Mouse (Mus musculus): ENCODE results near the gene Patl2. TPM values are rescaled to one million over a fixed set of nuclear protein-coding genes. Genes with fewer than 3 reads are reported as not detected.

The Patl2 gene
- polyA plus RNA-seq (2014; fragmentation: Illumina TruSeq; extraction: RNeasy Lipid Tissue Mini Kit (QIAGEN cat#74804); ENCODE audit: low read depth, low replicate concordance) = not detected

DNA sequence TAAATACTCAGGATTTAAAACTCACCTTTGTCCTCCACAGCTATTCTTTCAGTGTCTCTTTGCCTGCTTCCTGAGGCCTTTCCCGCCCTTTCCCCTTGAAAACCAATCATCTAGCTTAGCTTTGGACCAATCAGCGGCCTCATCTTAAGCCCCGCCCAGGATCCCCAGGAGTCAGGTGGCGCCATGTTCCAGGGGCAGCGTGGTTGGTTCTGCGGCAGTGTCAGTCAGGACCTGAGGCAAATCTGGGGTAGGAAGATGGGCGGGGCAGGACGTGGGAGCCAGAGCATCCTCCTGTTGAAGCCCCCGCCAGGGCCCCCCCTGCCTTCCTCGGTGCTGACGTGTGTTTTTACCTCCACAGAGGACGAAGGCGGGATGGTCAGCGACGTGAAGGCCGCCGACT is at the start of gene Patl2, which contains the start of gene Terb2:
Gene Patl2, minus strand, starts transcription at position 84 of the 400 bp plus-strand sequence.
Gene Terb2, plus strand, starts transcription at position 167 of the 400 bp plus-strand sequence.

DNA sequence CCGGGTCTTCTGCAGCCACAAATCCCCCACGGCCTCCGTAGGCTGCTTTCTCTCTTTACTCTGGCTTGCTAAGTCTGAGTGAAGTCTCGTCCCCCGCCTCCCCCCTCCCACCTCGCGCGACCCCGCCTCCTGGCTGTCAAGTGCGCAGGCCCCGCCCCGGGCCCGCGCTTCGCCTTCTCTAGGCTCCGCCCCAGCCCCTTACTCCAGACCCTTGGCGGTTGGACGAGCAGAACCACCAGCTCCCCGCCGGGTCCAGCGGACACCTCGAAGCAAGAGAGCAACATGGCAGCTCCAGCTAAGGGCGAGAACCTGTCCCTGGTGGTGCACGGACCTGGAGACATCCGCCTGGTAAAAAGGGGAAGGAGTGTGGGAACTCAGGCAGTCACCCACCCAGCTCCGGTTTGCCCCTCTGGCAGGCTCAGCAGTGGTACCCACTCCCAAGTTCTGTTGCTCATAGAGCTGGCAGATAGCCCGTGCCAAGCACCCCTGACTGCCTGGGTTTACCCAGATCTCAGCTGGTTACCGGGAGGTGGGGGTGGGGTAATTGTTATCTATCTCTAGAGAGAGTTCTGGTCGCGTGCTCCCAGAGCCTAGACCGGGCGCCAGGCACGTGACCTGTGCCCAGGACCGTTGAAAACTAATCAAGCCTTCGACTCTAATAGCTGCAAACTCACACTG is 48.8 kb upstream of the Patl2 start, which contains the start of gene Sord:
Gene Sord, plus strand, starts transcription at position 139 of the 678 bp plus-strand sequence.

DNA sequence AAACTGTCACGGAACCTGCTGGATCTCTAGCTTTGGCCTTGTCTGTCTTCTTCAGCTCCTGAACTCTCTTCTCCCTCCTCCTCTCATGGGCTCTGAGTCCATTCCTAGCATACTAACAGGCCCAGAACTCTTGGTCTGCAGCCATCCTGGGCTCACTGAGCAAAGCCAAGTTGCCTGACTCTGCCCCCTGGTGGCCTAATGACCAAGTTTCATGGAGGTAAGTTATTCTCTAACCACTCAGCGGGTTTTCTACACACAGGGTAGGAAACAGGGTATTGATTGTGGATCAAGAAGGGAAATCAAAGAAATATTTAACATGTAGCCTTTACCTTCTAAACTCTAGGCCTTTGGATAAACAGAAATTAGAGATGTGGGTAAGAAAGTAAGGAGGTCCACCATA is 25.3 kb downstream of the Patl2 start, which contains the start of gene Trim69:
Gene Trim69, plus strand, starts transcription at position 21 of the 400 bp plus-strand sequence.

GRCm38 (mm10) chr2:122147508-122148241 is 38.3 kb downstream of the Patl2 start, which contains the start of gene B2m:
Gene B2m, plus strand, starts transcription at chr2:122147686.

GRCm38 (mm10) chr2:122117961-122118958 is 67.7 kb downstream of the Patl2 start, which contains the start of gene Spg11:
Gene Spg11, minus strand, starts transcription at chr2:122118386.

Other genes starting within 250 kb of the Patl2 start
- 41.4 TPM for gene Ctdspl2, start 230.2 kb downstream of the Patl2 start, polyA plus RNA-seq (2014; fragmentation: Illumina TruSeq; extraction: RNeasy Lipid Tissue Mini Kit (QIAGEN cat#74804); ENCODE audit: low read depth, low replicate concordance)
- not detected for gene Mageb3, start 230.1 kb downstream of the Patl2 start, polyA plus RNA-seq (2014; fragmentation: Illumina TruSeq; extraction: RNeasy Lipid Tissue Mini Kit (QIAGEN cat#74804); ENCODE audit: low read depth, low replicate concordance)
- 68.8 TPM for gene Eif3j1, start 157.6 kb downstream of the Patl2 start, polyA plus RNA-seq (2014; fragmentation: Illumina TruSeq; extraction: RNeasy Lipid Tissue Mini Kit (QIAGEN cat#74804); ENCODE audit: low read depth, low replicate concordance)
- 7.3 TPM for gene Spg11, start 67.8 kb downstream of the Patl2 start, polyA plus RNA-seq (2014; fragmentation: Illumina TruSeq; extraction: RNeasy Lipid Tissue Mini Kit (QIAGEN cat#74804); ENCODE audit: low read depth, low replicate concordance)
- 1,651 TPM for gene B2m, start 38.5 kb downstream of the Patl2 start, polyA plus RNA-seq (2014; fragmentation: Illumina TruSeq; extraction: RNeasy Lipid Tissue Mini Kit (QIAGEN cat#74804); ENCODE audit: low read depth, low replicate concordance)
- gene Trim69, start 25.5 kb downstream of the Patl2 start, polyA plus RNA-seq (2014; fragmentation: Illumina TruSeq; extraction: RNeasy Lipid Tissue Mini Kit (QIAGEN cat#74804); ENCODE audit: low read depth, low replicate concordance) = not detected
- gene Terb2, start 83 bp upstream of the Patl2 start, polyA plus RNA-seq (2014; fragmentation: Illumina TruSeq; extraction: RNeasy Lipid Tissue Mini Kit (QIAGEN cat#74804); ENCODE audit: low read depth, low replicate concordance) = not detected
- 1,026 TPM for gene Sord, start 48.6 kb upstream of the Patl2 start, polyA plus RNA-seq (2014; fragmentation: Illumina TruSeq; extraction: RNeasy Lipid Tissue Mini Kit (QIAGEN cat#74804); ENCODE audit: low read depth, low replicate concordance)
- not detected for gene Duox2, start 112.3 kb upstream of the Patl2 start, polyA plus RNA-seq (2014; fragmentation: Illumina TruSeq; extraction: RNeasy Lipid Tissue Mini Kit (QIAGEN cat#74804); ENCODE audit: low read depth, low replicate concordance)
- gene Duoxa2, start 112.7 kb upstream of the Patl2 start, polyA plus RNA-seq (2014; fragmentation: Illumina TruSeq; extraction: RNeasy Lipid Tissue Mini Kit (QIAGEN cat#74804); ENCODE audit: low read depth, low replicate concordance) = not detected
- not detected for gene Duoxa1, start 127.5 kb upstream of the Patl2 start, polyA plus RNA-seq (2014; fragmentation: Illumina TruSeq; extraction: RNeasy Lipid Tissue Mini Kit (QIAGEN cat#74804); ENCODE audit: low read depth, low replicate concordance)
- gene Duox1, start 129.5 kb upstream of the Patl2 start, polyA plus RNA-seq (2014; fragmentation: Illumina TruSeq; extraction: RNeasy Lipid Tissue Mini Kit (QIAGEN cat#74804); ENCODE audit: low read depth, low replicate concordance) = not detected
- gene Shf, start 183.0 kb upstream of the Patl2 start, polyA plus RNA-seq (2014; fragmentation: Illumina TruSeq; extraction: RNeasy Lipid Tissue Mini Kit (QIAGEN cat#74804); ENCODE audit: low read depth, low replicate concordance) = 0.32 TPM
- not detected for gene Slc28a2, start 240.3 kb upstream of the Patl2 start, polyA plus RNA-seq (2014; fragmentation: Illumina TruSeq; extraction: RNeasy Lipid Tissue Mini Kit (QIAGEN cat#74804); ENCODE audit: low read depth, low replicate concordance)